Mouse (Mus musculus) neutrophil, adult 59 days (primary cell): ENCODE data around the gene Gm8220. TPM values are rescaled to one million over a fixed set of nuclear protein-coding genes. Genes with fewer than 3 reads are reported as not detected.

ENCODE experiments used
- total RNA-seq, 2 experiments: library from RNA; stranded (reverse); gene quantifications; 1 replicate in 1 of 2; 2 replicates in 1 of 2; pipeline ENCODE4 v1.2.4; 2023

Gm8220 gene
- not detected for total RNA-seq

GRCm38 (mm10) chr14:44285280-44285679 lies at the start of gene Gm8220:
TSS of gene Gm8220 (plus strand) at chr14:44285580.

GRCm38 (mm10) chr14:44338484-44338883 lies 53.1 kb downstream of the Gm8220 start, which contains the start of gene Gm5930:
TSS of gene Gm5930 (minus strand) at chr14:44338584.

Other genes starting within 250 kb of the Gm8220 start
- 100 to 1,000 TPM; 182 to 186 TPM for gene Ear2, start 182.9 kb upstream of the Gm8220 start, total RNA-seq
- gene Gm3327, start 161.7 kb upstream of the Gm8220 start, total RNA-seq, result not detected
- gene Gm8212, start 87.9 kb upstream of the Gm8220 start, total RNA-seq, result not detected
- gene 4930503E14Rik, start 72.3 kb upstream of the Gm8220 start, total RNA-seq, result not detected
- not detected for gene Gm5930, start 53.0 kb downstream of the Gm8220 start, total RNA-seq
- not detected for gene Gm8229, start 79.8 kb downstream of the Gm8220 start, total RNA-seq
- not detected for gene Gm3371, start 125.1 kb downstream of the Gm8220 start, total RNA-seq
- gene Gm8232, start 148.1 kb downstream of the Gm8220 start, total RNA-seq, result not detected
- not detected for gene BC061237, start 206.9 kb downstream of the Gm8220 start, total RNA-seq
- not detected for gene Gm17093, start 232.7 kb downstream of the Gm8220 start, total RNA-seq